Mouse (Mus musculus): ENCODE data around the gene Bag1.
"Not testable (repeated sequence)": the region's sequence is repeated elsewhere in the genome, so short reads cannot be mapped to it uniquely, and the experiment has no call there.

Bag1 gene

DNA sequence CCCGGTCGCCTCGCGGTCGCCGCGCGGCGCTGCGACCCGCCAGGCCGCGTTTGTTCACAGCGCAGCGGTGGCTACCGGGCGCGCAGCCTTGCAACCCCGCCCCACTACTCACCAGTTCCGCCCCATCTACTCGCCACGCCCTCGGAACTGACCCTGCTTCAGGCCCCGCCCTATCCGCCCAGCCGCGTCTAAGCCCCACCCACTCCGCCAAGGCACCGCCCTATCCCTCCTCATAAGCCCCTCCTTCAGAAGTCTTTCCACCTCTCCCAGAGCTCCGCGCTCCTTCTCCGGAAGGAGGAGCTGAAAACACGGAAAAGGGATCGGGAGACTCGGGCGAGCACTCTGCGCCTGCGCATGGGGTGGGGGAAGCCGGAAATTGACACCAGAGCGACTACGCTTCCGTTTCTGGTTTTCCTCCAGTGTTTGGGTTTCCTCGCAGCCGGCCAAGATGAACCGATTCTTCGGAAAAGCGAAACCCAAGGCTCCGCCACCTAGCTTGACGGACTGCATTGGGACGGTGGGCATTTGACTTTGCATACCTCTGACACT lies at the start of gene Bag1, which contains the start of gene Chmp5:
Gene Bag1 (minus strand): TSS at position 135 of the 549 bp plus-strand sequence.
Gene Chmp5 (plus strand): TSS at position 248 of the 549 bp plus-strand sequence.
- DNase-seq: peak; percentile 99 to 100

DNA sequence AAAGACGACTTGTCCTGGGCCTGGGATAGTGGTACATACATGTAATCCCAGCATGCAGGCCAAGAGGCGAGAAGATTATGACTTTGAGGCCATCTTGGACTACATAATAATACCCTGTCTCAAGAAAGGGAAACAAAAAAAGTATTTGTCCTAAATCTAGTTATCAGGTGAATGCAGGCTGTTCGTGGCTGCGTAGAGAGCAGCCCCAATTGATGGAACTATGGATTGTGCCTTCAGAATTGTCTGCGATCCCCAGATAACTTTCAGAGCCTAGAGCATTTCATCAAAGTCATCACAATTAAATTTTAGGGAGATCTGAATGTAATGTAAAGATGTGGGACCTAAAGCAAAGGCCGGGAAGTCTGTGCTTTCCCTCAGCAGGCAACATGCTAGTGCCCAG lies 48.2 kb upstream of the Bag1 start:
- no peak for DNase-seq

DNA sequence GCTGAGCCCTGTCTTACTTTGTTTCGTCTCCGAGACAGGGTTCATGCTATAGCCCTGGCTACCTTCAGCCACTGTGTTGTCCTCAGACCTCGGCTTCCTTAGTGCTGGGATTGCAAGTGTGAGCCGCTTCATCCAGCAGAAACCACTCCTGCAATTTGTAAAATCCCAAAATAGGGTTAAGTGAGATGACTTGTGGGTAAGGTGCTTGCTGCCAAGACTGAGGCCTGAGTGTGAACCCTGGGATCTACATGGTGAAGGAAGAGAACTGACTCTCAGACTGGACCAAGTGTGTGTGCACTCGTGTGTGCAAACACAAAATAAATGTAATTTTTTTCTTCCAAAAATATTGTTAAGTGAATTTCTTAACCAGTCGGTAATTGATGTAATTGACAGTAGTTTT lies 41.5 kb upstream of the Bag1 start:
- no peak for DNase-seq

DNA sequence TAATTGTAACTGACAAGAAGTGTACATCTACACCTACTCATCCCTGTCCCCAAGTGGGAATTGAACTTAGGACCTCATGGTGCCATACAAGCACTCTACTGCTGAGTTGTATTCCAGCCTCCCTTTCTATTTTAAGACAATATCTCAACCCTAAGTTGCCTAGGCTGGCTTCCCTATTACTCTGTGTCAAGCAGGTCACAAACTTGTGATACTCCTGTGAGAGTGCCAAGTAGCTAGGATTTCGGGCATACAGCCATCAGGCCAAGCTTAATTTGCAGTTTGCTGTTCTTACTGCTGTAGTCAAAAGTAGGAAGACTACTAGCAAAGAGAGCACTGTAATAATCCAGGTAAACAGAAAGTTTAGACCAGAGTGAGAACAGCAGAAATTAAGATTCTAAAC lies 35.6 kb upstream of the Bag1 start:
- DNase-seq: no peak

DNA sequence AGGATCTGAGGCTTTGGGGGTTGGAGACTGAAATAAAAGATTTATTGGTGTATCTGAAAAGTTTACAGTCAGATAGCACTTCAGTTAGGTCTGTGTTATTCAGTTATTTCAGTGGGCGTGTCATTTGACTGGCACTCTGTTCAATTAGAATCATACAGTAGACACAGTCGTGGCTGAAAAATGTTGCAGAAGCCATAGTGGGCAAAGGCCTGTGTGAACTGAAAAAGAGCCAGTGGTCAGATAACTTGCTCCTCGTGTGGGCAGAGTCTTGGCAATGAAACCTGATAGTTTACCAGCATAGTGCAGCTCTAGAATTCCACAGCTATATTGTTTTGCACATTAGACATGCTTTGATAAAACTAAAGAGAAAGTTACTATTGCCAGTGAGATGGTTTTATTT lies 34.4 kb upstream of the Bag1 start:
- no peak for DNase-seq

DNA sequence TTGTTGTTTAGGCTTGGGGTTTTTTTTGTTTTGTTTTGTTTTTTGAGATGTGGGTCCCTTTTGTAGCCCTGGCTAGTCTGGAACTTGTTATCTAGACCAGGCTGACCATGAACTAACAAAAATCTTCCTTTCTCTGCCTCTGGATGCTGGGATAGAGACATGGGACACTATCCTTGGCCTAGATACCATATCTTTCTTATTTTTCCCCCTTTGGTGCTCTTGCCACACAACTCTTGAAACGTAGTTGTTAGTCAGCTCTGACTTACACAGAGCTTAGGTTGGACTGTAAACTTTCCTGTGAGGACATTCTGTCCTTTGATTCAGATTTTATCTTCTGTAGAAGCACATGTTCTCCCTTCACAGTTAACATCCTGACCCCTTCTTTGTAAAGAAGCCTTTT lies 31.3 kb upstream of the Bag1 start:
- no peak for DNase-seq

DNA sequence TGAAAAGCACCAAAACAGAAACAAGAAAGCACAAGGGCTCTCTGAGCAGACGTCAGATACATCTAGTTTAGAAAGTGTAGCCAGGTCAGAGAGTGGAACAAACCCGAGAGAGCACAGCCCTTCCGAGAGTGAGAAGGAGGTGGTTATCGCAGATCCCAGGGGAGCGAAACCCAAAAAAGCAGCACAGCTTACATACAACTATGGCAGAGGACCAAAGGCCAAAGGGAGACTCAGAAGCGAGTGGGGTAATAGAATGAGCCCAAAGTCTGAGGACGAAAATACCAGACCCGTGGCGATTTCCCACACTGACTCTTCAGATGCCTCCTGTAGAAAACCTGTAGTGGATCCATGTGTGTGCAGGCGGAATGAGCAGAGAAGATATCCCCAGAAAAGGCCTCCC lies 28.6 kb upstream of the Bag1 start:
- DNase-seq: no peak

DNA sequence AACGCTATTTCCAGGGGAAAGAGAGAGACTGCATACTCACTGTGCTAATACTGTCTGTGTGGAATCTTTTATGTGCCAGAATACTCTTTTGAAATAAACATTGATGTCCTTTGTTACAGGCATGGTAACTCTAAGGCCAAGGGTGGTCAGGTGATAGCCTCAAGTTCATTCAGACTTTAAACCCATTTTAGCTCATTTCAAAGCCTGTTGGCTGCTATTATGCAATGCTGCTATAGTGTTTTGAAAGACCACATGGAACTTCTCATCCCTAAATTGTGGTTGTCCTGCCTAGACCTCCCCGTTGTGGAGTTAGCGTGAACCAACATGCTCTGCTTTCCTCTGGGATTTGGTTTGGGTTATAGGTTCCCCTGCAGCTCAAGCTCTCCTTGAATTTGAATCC lies 27.6 kb upstream of the Bag1 start:
- DNase-seq: no peak

DNA sequence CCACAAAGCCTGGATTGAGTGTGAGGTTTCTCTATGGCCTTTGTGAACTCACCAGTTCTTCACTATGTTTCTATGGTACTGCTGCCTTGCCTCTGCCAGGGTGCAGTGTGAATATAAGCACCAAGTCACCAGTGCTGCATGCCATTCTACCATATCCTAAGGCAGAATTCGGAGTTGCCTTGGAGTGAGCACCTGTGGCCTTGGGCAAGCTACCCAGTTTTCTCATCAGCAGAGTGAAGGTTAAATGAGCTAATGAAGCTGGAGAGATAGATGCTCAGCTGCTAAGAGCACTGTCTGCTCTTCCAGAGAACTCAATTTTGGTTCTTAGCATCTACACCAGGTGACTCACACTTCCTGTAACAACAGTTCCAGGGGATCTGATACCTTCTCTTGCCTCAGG lies 25.9 kb upstream of the Bag1 start:
- no peak for DNase-seq

DNA sequence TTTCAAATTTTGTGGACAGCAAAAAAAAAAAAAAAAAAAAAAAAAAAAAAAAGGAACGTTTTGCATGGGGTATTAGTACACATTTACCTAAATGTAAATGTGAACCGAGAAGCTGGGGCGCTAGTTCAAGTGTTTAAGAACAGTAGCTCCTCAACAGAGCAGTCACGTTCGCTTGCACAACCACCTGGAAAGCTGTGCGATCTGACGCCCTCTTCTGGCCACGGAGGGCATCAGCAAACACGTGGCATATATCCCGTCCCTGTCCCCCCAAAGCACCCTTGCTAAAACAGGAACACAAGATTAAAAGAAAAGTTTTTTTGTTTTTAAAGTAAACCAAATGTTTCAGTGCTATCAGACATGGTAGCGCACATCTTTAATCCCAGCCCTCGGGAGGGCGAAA lies 23.6 kb upstream of the Bag1 start:
- DNase-seq: peak; percentile 43 to 66

DNA sequence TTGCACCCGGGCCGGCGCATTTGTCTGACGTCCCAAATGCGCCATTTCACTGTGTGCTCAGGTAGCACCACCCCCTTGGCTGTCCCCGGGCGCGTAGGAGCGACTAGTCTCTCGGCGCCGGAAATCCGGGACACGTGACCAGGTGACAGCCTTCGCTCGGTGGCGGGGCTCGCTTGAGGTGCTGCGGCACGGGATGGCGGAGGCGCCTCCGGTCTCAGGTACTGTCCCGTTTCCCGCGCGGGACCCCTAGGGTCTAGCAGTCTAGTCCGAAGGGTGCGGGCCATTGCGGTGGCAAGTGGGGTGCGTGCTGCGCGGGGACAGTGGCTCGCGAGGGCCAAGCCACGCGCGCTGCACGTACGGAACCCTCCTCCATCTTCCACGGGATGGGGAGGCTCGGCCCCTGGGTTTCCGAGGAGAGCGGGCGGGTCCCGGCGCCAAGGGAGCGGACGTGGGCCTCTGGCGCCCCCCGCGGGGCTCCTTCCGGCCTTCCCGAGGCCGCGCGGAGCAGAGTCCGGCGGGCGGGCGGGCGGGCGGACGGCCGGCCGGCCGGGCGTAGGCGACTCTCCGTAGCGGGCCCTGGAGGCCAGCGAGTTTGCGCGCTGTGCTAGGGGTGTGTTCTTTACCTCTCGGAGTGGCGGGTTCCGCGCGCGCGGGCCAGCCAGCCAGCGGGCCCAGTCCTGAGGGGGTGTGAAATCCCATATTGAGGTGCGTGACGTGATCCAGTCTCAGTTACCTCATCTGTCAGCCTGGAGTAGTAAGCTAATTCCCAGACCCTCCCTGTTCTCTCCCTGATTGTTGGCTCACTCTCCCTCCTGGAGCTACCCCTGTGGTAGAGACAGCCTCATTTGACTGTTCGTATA lies 23.0 kb upstream of the Bag1 start, which contains the start of gene Nfx1:
Gene Nfx1 (plus strand): TSS at position 65 of the 860 bp plus-strand sequence.
- DNase-seq: peak; percentile 95 to 96

DNA sequence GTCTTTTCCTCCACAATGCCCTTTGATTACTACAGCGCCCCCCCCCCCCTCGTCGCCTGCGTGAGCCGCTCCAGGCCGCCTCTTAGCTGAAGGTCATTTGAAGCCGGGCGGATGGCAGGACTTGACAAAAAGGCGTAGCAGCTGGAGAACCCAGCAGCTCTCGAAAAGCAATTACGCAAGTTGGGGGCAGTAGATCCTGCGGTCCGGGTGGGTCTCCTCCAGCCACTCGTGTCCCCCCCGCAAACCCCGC lies 22.4 kb upstream of the Bag1 start:
- no peak for DNase-seq

DNA sequence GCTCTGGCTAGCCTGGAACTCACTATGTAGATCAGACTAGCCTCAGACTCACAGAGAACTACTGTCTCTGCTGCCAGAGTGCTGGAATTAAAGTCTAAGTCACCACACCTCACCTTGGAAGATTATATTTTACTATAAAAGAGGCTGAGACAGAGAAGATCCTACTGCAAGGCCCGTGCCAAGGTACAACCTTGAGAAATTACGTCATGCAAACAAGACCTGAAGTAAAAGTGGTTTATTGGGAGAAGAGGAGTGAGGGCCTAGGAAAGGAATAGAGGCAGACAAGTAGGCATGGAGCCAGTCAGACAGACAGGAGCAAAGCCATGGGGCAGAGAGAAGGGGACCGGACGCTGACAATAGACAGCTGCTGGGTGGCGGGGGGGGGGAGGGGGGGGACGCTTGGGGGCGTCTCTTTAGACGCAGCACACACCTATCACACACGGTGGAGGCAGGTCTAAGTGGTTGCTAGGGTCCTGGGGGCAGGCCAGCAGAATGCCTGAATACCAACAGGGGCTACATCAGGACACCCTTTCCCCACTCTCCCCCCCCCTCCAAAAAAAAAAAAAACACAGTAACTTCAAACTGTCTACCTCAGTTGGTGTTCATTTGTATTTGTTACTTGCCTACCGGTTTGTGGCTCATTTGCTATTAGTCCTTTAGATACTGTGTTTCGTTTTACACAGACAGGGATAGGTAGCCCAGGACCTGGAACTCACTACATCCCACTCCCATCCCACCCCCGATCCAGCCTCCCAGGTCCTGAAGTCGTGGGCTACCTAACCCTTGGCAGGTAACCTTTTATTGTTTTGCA lies 21.9 kb upstream of the Bag1 start:
- DNase-seq: peak in 1 of 2 experiments; percentile 20

DNA sequence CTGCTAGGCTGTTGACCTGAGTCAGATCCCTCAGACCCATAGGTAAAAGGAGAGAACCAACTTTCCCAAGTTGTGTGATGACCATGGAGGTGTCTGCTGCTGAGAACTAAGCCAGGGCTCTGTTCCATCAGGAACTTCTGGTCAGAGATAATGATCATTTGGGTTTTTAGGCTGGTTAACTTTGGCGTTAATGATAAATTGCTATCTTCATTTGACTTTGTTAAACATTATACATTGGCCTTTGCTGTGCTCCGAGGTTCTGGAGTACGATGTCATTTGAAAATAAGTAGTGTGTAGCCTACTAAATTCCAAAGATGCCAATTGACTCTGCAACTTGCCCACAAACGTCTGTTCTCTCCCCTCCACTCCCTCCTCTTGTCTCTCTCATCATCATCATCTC lies 21.1 kb upstream of the Bag1 start:
- DNase-seq: no peak

DNA sequence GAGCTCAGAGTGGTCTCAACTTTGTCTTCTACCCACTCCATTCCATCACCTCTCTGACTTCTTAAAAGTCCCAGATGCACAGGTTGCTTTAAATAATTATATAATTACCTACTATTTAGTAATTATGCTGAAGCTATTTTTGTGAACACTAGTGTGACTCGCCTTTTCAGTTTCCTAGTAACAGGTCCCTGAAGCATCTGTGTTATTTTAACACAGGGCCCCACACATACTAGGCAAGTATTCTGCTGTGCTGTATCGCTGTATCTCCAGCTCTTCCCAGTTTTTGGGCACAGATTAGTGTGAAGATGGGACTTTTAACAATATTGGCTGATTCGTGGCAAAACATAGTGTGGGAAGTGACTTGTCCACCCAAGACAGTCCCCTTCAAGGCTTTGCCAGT lies 15.4 kb upstream of the Bag1 start:
- DNase-seq: no peak

DNA sequence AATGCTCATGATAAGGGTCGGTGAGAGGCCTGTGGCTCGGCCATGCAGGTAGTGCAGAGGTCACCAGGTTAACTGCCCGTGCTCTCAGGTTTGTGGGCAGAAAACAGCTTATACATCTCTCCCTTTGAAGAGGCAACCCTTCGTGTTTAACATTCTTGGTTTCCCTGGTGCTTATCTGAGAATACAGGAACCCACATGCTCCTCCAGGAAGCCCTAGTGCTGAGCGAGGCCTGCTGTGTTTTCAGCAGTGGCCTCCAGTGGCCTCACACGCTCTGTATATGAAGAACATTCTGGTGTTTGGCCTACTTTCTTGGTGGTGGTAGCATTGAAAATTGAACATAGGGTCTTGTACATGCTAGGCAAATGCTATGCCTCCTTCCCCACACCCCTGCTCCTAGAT lies 7.8 kb upstream of the Bag1 start:
- DNase-seq: no peak

DNA sequence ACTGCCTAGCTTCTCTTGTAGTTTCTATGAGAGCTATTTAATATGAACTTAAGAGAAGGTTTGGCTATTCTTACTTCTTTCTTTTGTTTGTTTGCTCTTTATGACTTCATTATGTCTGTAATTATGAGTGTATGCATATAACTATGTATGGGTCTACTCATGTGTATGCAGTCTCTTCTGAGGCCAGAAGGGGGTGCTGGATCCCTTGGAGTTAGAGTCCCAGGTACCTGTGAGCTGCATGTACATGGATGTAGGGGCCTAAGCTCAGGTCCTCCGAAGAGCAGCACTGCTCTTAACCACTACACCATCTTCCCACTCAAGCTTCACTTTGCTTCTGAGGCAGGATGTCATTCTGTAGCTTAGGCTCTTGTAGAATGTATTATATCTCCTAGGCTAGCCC lies 5.4 kb upstream of the Bag1 start:
- DNase-seq: peak in 1 of 2 experiments; percentile 22

DNA sequence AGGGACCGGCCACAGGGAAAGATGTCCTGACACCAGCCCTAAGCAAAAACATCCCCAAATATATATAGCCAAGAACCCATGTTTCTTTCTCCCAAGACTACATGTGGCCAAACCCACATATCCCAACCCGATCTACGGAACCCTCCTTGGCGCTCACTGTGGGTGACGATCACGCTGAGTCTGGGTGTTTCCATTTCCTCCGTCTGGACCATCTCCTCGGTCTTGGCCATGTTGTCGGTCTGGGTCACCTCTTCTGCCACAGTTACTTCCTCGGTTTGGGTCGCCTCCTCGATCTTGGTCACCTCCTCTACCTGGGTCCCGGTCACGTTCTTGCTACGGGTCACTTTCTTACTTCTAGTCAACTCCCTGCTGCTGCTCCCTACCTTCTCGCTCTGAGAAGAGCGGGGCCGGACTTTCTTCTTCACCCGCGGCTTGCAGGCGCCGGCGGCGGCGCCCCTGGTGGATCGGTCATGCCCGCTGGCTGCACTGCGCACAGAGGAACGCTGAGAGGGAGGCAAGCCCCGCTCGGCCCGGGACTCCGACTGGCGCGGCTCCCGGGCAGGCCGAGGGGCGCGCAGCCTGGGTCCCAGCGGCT lies 432 bp downstream of the Bag1 start:
- no peak for DNase-seq

DNA sequence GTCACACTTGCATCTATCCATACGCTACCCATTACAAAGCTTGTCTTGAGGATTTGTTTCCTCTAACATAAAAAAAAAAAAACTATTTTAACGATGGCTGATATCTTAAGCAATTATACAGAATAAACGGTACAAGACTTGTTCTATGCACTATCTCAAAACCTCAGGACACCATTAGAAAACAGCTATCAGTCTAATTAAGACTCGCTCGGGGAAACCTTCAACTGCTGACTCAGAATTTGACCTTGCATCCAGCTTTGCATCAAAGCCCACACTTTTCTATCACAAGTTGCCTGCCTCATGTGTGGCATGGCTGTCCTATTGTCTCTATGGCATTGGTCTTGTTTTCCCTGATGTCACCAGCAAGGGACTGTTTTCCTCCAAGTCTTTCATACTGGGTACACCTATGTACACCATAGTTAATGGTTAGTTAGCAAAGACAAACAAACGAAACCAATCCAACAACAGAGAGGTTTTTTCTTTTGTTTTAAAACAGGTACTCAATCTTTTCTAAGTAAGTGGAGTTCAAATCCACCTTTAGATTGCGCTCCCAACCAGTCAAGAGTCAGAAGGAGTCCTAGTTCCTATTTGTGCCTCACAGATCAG lies 1.5 kb downstream of the Bag1 start:
- DNase-seq: no peak

DNA sequence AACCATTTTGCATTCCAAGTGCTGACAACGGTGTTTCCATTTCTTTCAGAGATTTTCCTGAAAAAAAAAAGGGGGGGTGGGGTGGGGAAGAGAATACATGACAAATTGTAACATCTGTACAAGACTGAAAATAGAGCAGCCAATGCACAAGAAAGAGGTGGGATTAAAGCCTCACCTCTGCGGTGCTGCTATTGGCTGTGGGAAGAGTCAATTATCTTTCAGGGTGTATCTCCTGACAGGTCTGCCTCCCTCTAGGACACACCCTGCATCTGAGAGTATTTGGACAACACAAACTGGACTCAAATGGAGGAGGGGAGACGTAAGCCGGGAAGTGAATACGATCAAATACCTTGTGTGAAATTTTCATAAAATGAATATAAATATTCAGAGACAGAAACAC lies 4.4 kb downstream of the Bag1 start:
- DNase-seq: no peak

DNA sequence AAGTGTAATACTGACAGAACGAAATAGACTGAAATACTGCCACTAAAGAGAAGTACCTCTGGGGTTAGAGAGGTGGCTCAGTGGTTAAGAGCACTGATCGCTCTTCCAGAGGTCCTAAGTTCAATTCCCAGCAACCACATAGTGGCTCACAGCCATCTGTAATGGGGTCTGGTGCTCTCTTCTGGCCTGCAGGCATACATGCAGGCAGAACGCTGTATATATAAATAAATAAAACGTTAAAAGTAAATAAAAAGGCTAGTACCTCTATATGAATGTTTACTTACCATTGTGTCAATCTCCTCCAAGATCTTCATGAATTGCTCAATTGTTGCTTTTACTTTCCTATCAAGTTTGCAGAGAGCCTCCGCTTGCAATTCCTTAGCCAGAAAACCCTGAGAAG lies 9.3 kb downstream of the Bag1 start:
- DNase-seq: no peak

DNA sequence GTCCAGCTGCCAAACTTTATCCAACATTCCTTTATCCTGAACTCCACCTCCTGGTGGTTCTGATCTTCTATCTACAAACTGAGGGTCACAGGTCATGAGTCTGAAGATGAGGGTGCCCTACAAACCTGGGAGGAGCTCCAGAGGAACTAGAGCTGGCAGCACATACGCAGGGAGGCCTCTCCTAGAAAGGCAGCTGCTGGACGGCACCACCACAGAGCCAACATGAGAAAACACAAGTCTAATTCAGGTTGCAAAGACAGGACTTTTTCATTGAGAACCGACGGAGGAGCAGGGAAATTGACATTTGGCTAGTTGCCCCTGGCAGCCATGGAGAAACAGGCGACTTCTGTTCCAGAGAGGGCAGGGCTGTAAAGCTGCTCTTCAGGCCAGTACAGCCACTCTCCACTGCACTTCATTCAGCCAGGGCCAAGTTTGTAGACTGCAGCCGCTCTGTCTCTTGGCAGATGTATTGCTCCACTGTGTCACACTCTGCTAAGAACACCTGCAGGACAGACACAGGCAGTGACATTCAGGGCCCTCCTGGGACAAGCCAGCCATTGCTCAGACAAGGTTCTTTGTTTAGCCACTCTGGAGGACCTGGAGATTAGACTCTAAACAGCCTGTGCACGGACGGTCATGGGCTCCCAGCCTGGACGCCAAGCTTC lies 11.8 kb downstream of the Bag1 start:
- peak; percentile 8 to 52 for DNase-seq

DNA sequence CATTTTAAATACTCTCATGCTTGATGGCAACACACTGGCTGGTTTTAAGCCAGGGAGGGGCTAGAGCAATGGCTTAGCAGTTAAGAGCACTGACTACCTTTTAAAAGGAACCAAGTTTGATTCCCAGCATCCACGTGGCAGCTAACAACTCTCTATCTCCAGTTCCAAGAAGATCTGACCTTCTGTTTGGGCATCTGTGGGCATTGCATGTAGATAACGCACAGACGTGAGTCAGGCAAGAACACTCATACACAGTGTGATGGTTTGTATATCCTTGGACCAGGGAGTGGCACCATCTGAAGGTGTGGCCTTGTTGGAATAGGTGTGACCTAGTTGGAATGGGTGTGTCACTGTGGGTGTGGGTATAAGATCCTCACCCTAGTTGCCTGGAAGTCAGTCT lies 13.7 kb downstream of the Bag1 start:
- not testable (repeated sequence) for DNase-seq

Measured in lung, postnatal 4 days (tissue).